Mouse (Mus musculus) thymus, adult 2 months (tissue): ENCODE measurements around the gene Tnfrsf9. TPM values are rescaled to one million over a fixed set of nuclear protein-coding genes. Genes with fewer than 3 reads are reported as not detected.
"Not testable (repeated sequence)": the region's sequence is repeated elsewhere in the genome, so short reads cannot be mapped to it uniquely, and the experiment has no call there.

Source experiments
- DNase-seq: peaks from one replicate; pipeline ENCODE4 v3.0.0; 2021
- H3K27ac ChIP-seq: fragments of 200-500 bp; 2 replicates; pipeline ENCODE4 v1.5.1; 2012; ENCODE audit warnings: low read length, control low read depth; ENCODE audit not compliant: control insufficient read depth, insufficient read depth
- H3K27me3 ChIP-seq: fragments of 200-500 bp; 2 replicates; pipeline ENCODE4 v1.6.1; 2012; ENCODE audit warnings: mild to moderate bottlenecking, low read length, moderate library complexity, mixed read lengths; ENCODE audit not compliant: control insufficient read depth, insufficient read depth
- H3K36me3 ChIP-seq: fragments of 200-500 bp; 2 replicates; pipeline ENCODE4 v1.6.1; 2012; ENCODE audit warnings: mild to moderate bottlenecking, low read length, moderate library complexity; ENCODE audit not compliant: control insufficient read depth, insufficient read depth
- H3K4me1 ChIP-seq: fragments of 200-500 bp; replicated peaks from 2 replicates; pipeline ENCODE4 v1.6.1; 2012; ENCODE audit warnings: low read length; ENCODE audit not compliant: control insufficient read depth, insufficient read depth
- H3K4me3 ChIP-seq: fragments of 200-500 bp; 2 replicates; pipeline ENCODE4 v1.5.1; 2012; ENCODE audit warnings: mild to moderate bottlenecking, low read length, control low read depth, moderate library complexity; ENCODE audit not compliant: control insufficient read depth, insufficient read depth
- CTCF ChIP-seq: fragments of 200-500 bp; IDR thresholded peaks from 2 replicates; pipeline ENCODE4 v1.5.1; 2012; ENCODE audit warnings: mild to moderate bottlenecking, control low read depth, low read length, moderate library complexity, borderline replicate concordance; ENCODE audit not compliant: control insufficient read depth, poor library complexity, insufficient read depth; ENCODE audit errors: extremely low read depth
- POLR2A ChIP-seq: fragments of 200-500 bp; IDR thresholded peaks from 2 replicates; pipeline ENCODE4 v1.6.1; 2012; ENCODE audit warnings: mild to moderate bottlenecking, low read length, control low read depth, moderate library complexity; ENCODE audit not compliant: control insufficient read depth, poor library complexity, insufficient read depth; ENCODE audit errors: extremely low read depth
- WGBS: fragments of 180-500 bp; shearing (Covaris S2); methylation state at CpG from one replicate; pipeline ENCODE4 v1.1.7; 2018; 5-methylcytosine and 5-hydroxymethylcytosine counted together
- polyA plus RNA-seq: library from polyadenylated mRNA; depleted of rRNA; stranded (reverse); fragments of >200 nt; gene quantifications from 2 replicates; pipeline ENCODE4 v1.2.3, GENCODE M21; 2012

The Tnfrsf9 gene
- polyA plus RNA-seq, 1 experiment = 13.4 TPM

DNA sequence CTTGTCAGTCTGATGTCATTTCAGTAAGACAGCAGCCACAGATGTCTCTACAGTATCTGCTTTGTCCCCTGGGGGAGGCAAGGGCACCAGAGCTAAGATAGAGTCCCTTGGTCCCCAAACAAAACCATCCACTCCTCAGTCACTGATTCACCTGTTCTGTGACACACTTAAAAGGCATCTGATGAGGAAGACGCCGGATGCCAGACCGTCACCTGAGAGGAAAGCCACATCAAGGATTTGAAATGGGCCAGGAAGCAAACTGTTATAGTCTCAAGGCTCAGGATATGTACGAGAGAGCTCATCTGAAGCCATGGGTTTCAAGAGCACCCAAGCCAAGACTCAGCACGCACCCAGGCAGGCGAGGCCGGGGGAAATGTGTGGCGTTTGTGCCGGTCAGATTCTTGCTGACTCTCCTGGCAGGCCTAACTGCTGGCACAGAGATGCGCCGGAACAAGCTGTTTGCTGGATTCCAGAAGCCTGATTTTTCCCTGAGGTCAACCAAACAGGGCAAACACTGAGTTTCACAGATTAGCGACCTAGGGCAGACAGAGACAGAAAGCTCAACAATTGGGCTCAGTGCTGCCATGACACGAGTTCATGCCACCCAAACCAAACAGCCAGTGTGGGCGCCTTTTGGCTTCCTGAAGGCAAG, 11.1 kb upstream of the Tnfrsf9 start:
- no peak overlapping the region for H3K4me3 ChIP-seq
- H3K27ac ChIP-seq = peak overlapping the region; percentile 36; the same call in 1 of the 2 replicates
- H3K4me1 ChIP-seq = peaks cover 14% of the 10 kb centered on the region
- WGBS = 90% methylated on average over 14 of the region's 14 CpGs
- no peaks in the 10 kb centered on the region for H3K27me3 ChIP-seq
- TF ChIP-seq CTCF (no peak), POLR2A (no peak)
- H3K36me3 ChIP-seq = peaks cover 8% of the 10 kb centered on the region; the same call in 1 of the 2 replicates
- DNase-seq = no peak

DNA sequence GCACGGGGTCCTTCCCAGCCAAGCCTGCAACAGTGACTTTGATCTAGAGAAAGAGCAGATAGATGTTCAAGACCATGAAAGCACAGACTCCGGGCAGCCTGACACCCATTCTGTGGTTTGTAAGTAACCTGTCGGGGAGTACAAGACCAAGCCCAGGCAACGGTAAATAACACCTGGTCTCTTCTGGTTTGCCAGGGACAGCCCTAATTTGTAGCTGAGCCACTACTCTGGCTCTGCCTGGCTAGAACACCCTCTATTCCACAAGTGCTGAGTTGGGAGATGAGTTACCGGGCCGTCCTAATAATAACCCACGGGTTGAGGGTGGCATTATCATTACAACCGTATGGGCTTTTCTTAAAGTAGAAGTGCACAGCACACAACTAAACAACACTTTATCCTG, 7.3 kb upstream of the Tnfrsf9 start:
- no peaks in the 10 kb centered on the region for H3K27me3 ChIP-seq
- TF ChIP-seq POLR2A = no peak
- TF ChIP-seq CTCF = no peak
- WGBS = 90% methylated on average over 8 of the region's 8 CpGs
- H3K4me1 ChIP-seq = peaks cover 16% of the 10 kb centered on the region
- H3K4me3 ChIP-seq = no peak overlapping the region
- peaks cover 8% of the 10 kb centered on the region; the same call in 1 of the 2 replicates for H3K36me3 ChIP-seq
- DNase-seq = no peak
- no peak overlapping the region for H3K27ac ChIP-seq

DNA sequence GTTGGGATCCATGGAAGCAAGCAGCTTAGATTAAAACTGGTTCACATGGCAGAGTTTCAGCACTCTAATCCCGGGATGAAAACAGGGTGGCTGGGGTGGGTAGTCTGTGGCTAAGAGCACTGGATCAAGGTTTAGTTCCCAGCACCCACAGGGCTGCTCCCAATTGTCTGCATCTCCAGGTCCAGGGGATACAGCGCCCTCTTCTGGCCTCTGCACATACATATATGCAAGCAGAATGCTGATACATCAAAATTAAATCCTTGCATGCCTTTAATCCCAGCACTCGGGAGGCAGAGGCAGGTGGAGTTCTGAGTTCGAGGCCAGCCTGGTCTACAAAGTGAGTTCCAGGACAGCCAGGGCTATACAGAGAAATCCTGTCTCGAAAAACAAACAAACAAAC, 5.8 kb upstream of the Tnfrsf9 start:
- H3K27ac ChIP-seq, H3K4me3 ChIP-seq, H3K36me3 ChIP-seq, DNase-seq, H3K27me3 ChIP-seq: not testable (repeated sequence)
- H3K4me1 ChIP-seq = peaks cover 13% of the 10 kb centered on the region
- 88% methylated on average over 5 of the region's 5 CpGs for WGBS

DNA sequence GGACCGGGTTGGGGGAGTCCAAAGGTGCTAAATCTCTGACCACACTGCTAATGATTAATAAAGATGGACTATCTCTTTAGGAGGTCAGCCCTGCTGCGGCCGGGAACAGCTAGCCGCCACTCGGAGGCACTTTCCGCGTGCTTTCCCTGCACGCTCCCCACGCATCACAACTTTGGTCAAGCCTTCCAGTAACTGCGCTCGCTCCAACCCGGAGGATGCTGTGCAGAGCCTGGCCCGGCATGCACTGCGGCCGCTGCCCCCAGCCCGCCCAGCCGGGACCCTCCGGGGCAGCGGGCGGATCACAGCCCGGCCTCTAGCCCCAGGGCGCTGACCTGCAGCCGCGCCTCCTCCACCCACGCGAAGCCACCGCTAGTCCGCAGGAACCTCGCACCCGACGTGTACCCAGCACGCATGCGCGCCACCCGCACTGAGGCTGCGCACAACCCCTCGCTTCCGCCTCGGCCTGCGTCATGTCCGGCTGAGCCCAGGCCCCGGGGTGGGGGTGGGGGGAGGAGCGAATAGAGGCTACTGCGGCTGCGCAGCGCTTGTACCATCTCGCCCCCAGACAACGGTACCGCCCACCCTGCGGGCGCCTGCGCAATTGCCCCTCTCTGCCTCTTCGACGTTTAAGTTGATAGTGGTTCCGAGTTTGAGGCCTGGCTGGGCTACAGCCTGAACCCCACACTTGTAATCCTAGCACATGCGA, 4.8 kb upstream of the Tnfrsf9 start:
- WGBS = 1% methylated on average over 56 of the region's 56 CpGs
- Histone ChIP-seq H3K27ac (peak overlapping the region; percentile 36), H3K4me1 (peaks cover 10% of the 10 kb centered on the region), H3K4me3 (peak overlapping the region; percentile 84), H3K36me3 (peaks cover 4% of the 10 kb centered on the region; the same call in 1 of the 2 replicates), H3K27me3 (no peaks in the 10 kb centered on the region)
- peak; percentile 98 for DNase-seq
- TF ChIP-seq POLR2A (peak; percentile 86), CTCF (peak; percentile 20; the same call in 1 of the 2 replicates)

DNA sequence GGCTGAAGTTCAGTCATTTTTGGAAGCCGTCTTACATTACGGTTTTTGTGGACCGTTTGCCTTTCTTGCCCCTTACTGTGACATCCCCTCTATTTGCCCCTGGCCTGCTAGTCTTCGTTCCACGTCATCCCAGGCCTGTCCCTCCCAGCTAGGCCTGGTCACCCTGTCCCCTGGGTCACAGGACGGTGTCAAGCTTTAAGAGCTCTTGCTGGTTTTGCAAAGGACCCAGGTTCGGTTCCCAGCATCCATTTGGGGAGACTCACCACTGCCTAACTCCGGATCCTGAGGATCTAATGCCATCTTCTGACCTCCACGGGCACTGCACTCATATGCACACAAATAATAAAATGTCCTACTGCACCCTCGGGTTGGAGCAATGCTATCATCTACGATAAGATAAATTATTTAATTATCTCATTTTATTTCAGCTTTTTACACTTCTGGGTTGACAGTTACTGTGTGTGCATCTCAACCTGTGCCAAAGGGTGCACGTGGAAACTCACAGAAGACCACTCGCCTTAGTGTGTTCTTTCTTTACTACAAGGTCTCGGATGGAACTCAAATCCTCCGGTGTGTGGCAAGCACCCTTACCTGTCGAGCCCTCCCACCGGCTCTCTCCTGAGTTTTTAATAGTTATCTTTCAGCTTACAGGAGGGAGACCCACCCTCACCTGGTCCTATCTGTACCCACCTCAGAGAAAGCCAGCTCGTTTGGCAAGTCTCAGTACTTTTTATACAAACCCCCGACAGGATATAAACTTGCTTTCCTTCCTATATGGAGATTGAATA, 4.0 kb upstream of the Tnfrsf9 start:
- Histone ChIP-seq H3K27me3 (no peaks in the 10 kb centered on the region), H3K27ac (peak overlapping the region; percentile 36), H3K4me1 (peaks cover 14% of the 10 kb centered on the region), H3K36me3 (no peaks in the 10 kb centered on the region; the same call in 1 of the 2 replicates), H3K4me3 (no peak overlapping the region)
- 95% methylated on average over 19 of the region's 19 CpGs for WGBS
- TF ChIP-seq CTCF (no peak), POLR2A (no peak)
- DNase-seq = no peak

DNA sequence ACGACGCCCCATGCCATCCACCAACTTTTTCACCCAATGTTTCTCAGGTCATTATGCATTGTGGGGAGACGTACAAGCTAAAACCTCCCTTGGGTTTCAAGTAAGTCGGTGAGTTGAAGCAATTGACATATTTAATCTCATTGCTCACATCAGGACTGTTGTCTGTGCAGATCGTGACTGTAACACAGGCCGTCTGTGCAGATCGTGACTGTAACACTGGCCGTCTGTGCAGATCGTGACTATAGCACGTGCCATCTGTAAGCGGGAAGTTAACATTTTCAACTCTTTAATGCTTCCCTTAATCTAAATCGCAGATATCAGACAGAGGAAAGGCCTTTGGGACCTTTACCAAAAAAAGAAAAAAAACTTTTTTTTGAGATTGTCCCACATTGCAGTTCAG, 619 bp upstream of the Tnfrsf9 start:
- DNase-seq = no peak

More for the DNA sequence above, 619 bp upstream of the Tnfrsf9 start:
- Histone ChIP-seq H3K36me3 (no peaks in the 10 kb centered on the region), H3K27me3 (no peaks in the 10 kb centered on the region), H3K27ac (peak overlapping the region; percentile 49; the same call in 1 of the 2 replicates), H3K4me3 (peak overlapping the region; percentile 73), H3K4me1 (peaks cover 14% of the 10 kb centered on the region)
- 14% methylated on average over 12 of the region's 12 CpGs for WGBS
- TF ChIP-seq CTCF = no peak
- no peak for TF ChIP-seq POLR2A
